Mouse (Mus musculus) testis, adult 2 months (tissue): ENCODE results near the gene 1700003E16Rik. TPM values are rescaled to one million over a fixed set of nuclear protein-coding genes. Genes with fewer than 3 reads are reported as not detected.

ENCODE experiments used
- H3K27ac ChIP-seq: fragments of 200-500 bp; 2 replicates; pipeline ENCODE4 v1.5.1; 2012; ENCODE audit warnings: low read depth, low read length; ENCODE audit not compliant: control insufficient read depth, insufficient read depth
- H3K27me3 ChIP-seq: fragments of 200-500 bp; 2 replicates; pipeline ENCODE4 v1.6.1; 2012; ENCODE audit warnings: mild to moderate bottlenecking, low read length, moderate library complexity; ENCODE audit not compliant: control insufficient read depth, insufficient read depth
- H3K36me3 ChIP-seq: fragments of 200-500 bp; 2 replicates; pipeline ENCODE4 v1.6.1; 2012; ENCODE audit warnings: mild to moderate bottlenecking, low read length; ENCODE audit not compliant: control insufficient read depth, insufficient read depth
- H3K4me1 ChIP-seq: fragments of 200-500 bp; 2 replicates; pipeline ENCODE4 v1.6.1; 2012; ENCODE audit warnings: low read length; ENCODE audit not compliant: control insufficient read depth, insufficient read depth
- H3K4me3 ChIP-seq: fragments of 200-500 bp; 2 replicates; pipeline ENCODE4 v1.5.1; 2012; ENCODE audit warnings: low read depth, mild to moderate bottlenecking, low read length, moderate library complexity, mixed read lengths; ENCODE audit not compliant: control insufficient read depth
- CTCF ChIP-seq: fragments of 200-500 bp; IDR thresholded peaks from 2 replicates; pipeline ENCODE4 v1.5.1; 2012; ENCODE audit warnings: low read depth, mild to moderate bottlenecking, inconsistent platforms, low read length, moderate library complexity; ENCODE audit not compliant: control insufficient read depth, insufficient read depth, insufficient replicate concordance
- POLR2A ChIP-seq: fragments of 200-500 bp; IDR thresholded peaks from 2 replicates; pipeline ENCODE4 v1.6.1; 2012; ENCODE audit warnings: low read depth, mild to moderate bottlenecking, inconsistent platforms, low read length, moderate library complexity; ENCODE audit not compliant: control insufficient read depth
- polyA plus RNA-seq: library from polyadenylated mRNA; depleted of rRNA; stranded (reverse); fragments of >200 nt; gene quantifications from 2 replicates; pipeline ENCODE4 v1.2.3, GENCODE M21; 2012

1700003E16Rik gene
- polyA plus RNA-seq, 1 experiment, result 604 TPM

GRCm38 (mm10) chr6:83165026-83165606, 8.9 kb downstream of the 1700003E16Rik start:
- Histone ChIP-seq H3K36me3 (no peaks in the 10 kb centered on the region; the same call in 1 of the 2 replicates), H3K27ac (peak overlapping the region; percentile 77; the same call in 1 of the 2 replicates), H3K27me3 (no peaks in the 10 kb centered on the region), H3K4me3 (peak overlapping the region; percentile 93), H3K4me1 (peaks cover 20% of the 10 kb centered on the region)
- TF ChIP-seq POLR2A, result no peak
- no peak for TF ChIP-seq CTCF

- peak; percentile 35; the same call in 1 of the 2 replicates for TF ChIP-seq POLR2A
- peak; percentile 70; the same call in 1 of the 2 replicates for TF ChIP-seq CTCF
- no peaks in the 10 kb centered on the region for H3K27me3 ChIP-seq
- peak within 1 kb of the TSS; percentile 87 for H3K27ac ChIP-seq
- peaks cover 20% of the 10 kb centered on the region for H3K4me1 ChIP-seq
- peak within 1 kb of the TSS; percentile 93 for H3K4me3 ChIP-seq
- H3K36me3 ChIP-seq, result no peaks in the 10 kb centered on the region; the same call in 1 of the 2 replicates
Observed at GRCm38 (mm10) chr6:83165607-83166242, 9.5 kb downstream of the 1700003E16Rik start, which contains the start of gene Dctn1. Dctn1 (plus strand) TSS chr6:83165920.

- TF ChIP-seq POLR2A (no peak), CTCF (no peak)
- Histone ChIP-seq H3K4me3 (peak overlapping the region; percentile 93), H3K27ac (peak overlapping the region; percentile 1), H3K4me1 (peaks cover 18% of the 10 kb centered on the region), H3K36me3 (no peaks in the 10 kb centered on the region; the same call in 1 of the 2 replicates), H3K27me3 (no peaks in the 10 kb centered on the region)
Observed at GRCm38 (mm10) chr6:83166243-83166630, 10.0 kb downstream of the 1700003E16Rik start.

GRCm38 (mm10) chr6:83169872-83170271, 13.7 kb downstream of the 1700003E16Rik start:
- peaks cover 3% of the 10 kb centered on the region for H3K4me1 ChIP-seq
- H3K27me3 ChIP-seq, result no peaks in the 10 kb centered on the region
- TF ChIP-seq POLR2A, result no peak
- no peak for TF ChIP-seq CTCF
- no peaks in the 10 kb centered on the region for H3K36me3 ChIP-seq
- H3K27ac ChIP-seq, result no peak overlapping the region
- no peak overlapping the region for H3K4me3 ChIP-seq

- TF ChIP-seq CTCF (no peak), POLR2A (no peak)
- Histone ChIP-seq H3K4me3 (no peak overlapping the region), H3K36me3 (no peaks in the 10 kb centered on the region), H3K4me1 (peaks cover 3% of the 10 kb centered on the region), H3K27me3 (no peaks in the 10 kb centered on the region), H3K27ac (no peak overlapping the region)
Observed at GRCm38 (mm10) chr6:83171063-83171462, 14.9 kb downstream of the 1700003E16Rik start.

- TF ChIP-seq CTCF, result no peak
- Histone ChIP-seq H3K36me3 (no peaks in the 10 kb centered on the region), H3K27ac (no peak overlapping the region), H3K4me3 (no peak overlapping the region), H3K4me1 (no peaks in the 10 kb centered on the region), H3K27me3 (no peaks in the 10 kb centered on the region)
Observed at GRCm38 (mm10) chr6:83172240-83172920, 16.2 kb downstream of the 1700003E16Rik start.

GRCm38 (mm10) chr6:83175996-83176395, 19.8 kb downstream of the 1700003E16Rik start:
- no peak overlapping the region for H3K4me3 ChIP-seq
- H3K36me3 ChIP-seq, result no peaks in the 10 kb centered on the region
- no peak for TF ChIP-seq CTCF
- TF ChIP-seq POLR2A, result no peak
- H3K27me3 ChIP-seq, result no peaks in the 10 kb centered on the region
- H3K27ac ChIP-seq, result no peak overlapping the region
- H3K4me1 ChIP-seq, result no peaks in the 10 kb centered on the region; the same call in 1 of the 2 replicates
